Mouse (Mus musculus) embryonic facial prominence, embryonic 10.5 days (tissue): ENCODE results near the gene Gsg1l. TPM values are rescaled to one million over a fixed set of nuclear protein-coding genes. Genes with fewer than 3 reads are reported as not detected.

Experiments used
- DNase-seq: peaks from one replicate; pipeline ENCODE4 v3.0.0-alpha.2; 2017; ENCODE audit warnings: low spot score
- H3K27ac ChIP-seq: fragments of 300-500 bp; sonication (generic); replicated peaks from 2 replicates; pipeline ENCODE4 v1.5.1; 2016; ENCODE audit warnings: mild to moderate bottlenecking
- H3K27me3 ChIP-seq: fragments of 300-500 bp; sonication (generic); replicated peaks from 2 replicates; pipeline ENCODE4 v1.6.1; 2016; ENCODE audit warnings: low read depth, mild to moderate bottlenecking; ENCODE audit not compliant: poor library complexity, severe bottlenecking
- H3K36me3 ChIP-seq: fragments of 300-500 bp; sonication (generic); replicated peaks from 2 replicates; pipeline ENCODE4 v1.6.1; 2016; ENCODE audit warnings: mild to moderate bottlenecking, moderate library complexity
- H3K4me1 ChIP-seq: fragments of 300-500 bp; sonication (generic); 2 replicates; pipeline ENCODE4 v1.6.1; 2016
- H3K4me3 ChIP-seq: fragments of 300-500 bp; sonication (generic); 2 replicates; pipeline ENCODE4 v1.5.1; 2016; ENCODE audit warnings: mild to moderate bottlenecking, moderate library complexity
- H3K9me3 ChIP-seq: fragments of 300-500 bp; sonication (generic); 2 replicates; pipeline ENCODE4 v1.6.1; 2016; ENCODE audit warnings: mild to moderate bottlenecking
- WGBS: fragments of 180-500 bp; shearing (Covaris S2); methylation state at CpG from one replicate; pipeline ENCODE4 v1.1.7; 2016; 5-methylcytosine and 5-hydroxymethylcytosine counted together
- polyA plus RNA-seq: library from polyadenylated mRNA; unstranded; fragments of >200 nt; fragmentation: Nextera tagmentation; extraction: Ambion mirVana; gene quantifications from 2 replicates; pipeline ENCODE4 v1.2.1, GENCODE M21; 2016

Gene Gsg1l
- polyA plus RNA-seq, 1 experiment from 2014 or later: 0.65 TPM

DNA sequence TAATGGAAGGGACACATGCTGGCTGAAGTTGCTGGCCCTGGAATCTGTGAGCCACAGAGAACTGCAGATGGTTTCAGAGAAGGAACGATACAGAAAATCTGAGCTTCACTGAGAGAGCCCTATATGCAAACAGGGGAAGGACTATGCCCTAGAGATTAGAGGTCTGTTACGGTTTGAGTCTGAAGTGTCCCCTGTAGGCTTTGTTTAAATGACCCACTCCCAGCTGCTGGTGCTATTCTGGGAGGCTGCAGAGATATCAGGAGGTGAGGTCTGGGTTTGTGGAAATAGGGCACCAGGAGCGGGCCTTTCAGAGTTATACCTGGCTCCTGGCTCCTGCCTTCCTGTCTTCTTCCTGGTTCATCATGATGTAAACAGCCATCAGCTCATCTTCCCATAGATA lies 95.1 kb downstream of the Gsg1l start:
- WGBS: 81% methylated on average over 3 of the region's 3 CpGs
- peaks cover 33% of the 10 kb centered on the region for H3K4me1 ChIP-seq
- no peak overlapping the region for H3K27ac ChIP-seq
- no peak overlapping the region for H3K4me3 ChIP-seq
- DNase-seq: no peak
- H3K36me3 ChIP-seq: no peaks in the 10 kb centered on the region
- H3K27me3 ChIP-seq: peaks cover 4% of the 10 kb centered on the region; the same call in 1 of the 2 replicates
- H3K9me3 ChIP-seq: no peaks in the 10 kb centered on the region

DNA sequence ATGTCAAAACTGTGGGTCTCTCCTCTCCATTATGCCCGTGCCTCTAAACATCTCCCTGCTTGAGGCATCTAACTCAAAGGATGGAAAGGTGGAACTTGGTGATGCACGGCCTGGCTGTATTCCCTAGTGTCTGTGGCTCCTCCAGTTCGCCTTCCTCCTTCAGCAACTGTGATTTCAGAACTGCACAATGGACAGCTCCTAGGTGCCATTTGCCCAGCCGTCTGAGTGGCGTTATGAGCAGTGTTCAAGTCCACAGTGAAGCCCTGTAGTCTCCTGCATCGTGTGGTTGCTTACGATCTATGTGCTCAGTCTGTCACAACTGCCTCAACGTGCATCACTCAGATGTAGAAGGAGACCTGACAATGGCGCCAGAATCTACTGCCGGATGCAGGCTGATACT lies 96.6 kb downstream of the Gsg1l start:
- H3K4me3 ChIP-seq: no peak overlapping the region
- WGBS: 73% methylated on average over 10 of the region's 10 CpGs
- H3K4me1 ChIP-seq: peaks cover 27% of the 10 kb centered on the region
- H3K9me3 ChIP-seq: no peaks in the 10 kb centered on the region
- DNase-seq: no peak
- H3K36me3 ChIP-seq: no peaks in the 10 kb centered on the region
- H3K27me3 ChIP-seq: peaks cover 4% of the 10 kb centered on the region; the same call in 1 of the 2 replicates
- H3K27ac ChIP-seq: no peak overlapping the region

- WGBS: 31% methylated on average over 12 of the region's 12 CpGs
- no peaks in the 10 kb centered on the region for H3K9me3 ChIP-seq
- H3K4me3 ChIP-seq: no peak overlapping the region
- no peak for DNase-seq
- no peaks in the 10 kb centered on the region for H3K36me3 ChIP-seq
- H3K27ac ChIP-seq: no peak overlapping the region
- H3K27me3 ChIP-seq: peaks cover 4% of the 10 kb centered on the region; the same call in 1 of the 2 replicates
- peaks cover 21% of the 10 kb centered on the region for H3K4me1 ChIP-seq
These were observed 98.0 kb downstream of the Gsg1l start for GRCm38 (mm10) chr7:125983902-125984841.

DNA sequence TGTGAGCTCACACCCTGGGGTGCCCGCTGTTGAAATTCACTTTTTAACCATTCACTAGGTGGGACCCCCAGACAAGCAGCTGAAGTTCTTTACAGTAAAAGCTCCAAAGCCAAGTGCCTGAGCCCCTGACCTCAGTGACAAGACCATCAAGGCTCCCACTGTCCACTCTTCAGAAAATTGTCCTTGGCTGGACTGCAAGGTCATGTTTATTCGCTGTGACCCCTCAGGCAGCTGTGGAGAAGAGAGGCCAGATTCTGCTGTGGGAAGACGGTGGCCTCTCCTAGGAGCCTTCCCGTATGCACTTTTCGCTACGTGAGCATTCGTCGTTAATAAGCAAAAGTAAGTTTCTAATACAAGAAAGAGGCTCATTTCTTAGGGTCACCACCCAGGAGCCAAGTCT lies 102.6 kb downstream of the Gsg1l start:
- H3K4me1 ChIP-seq: peaks cover 18% of the 10 kb centered on the region
- H3K9me3 ChIP-seq: no peaks in the 10 kb centered on the region
- no peaks in the 10 kb centered on the region for H3K36me3 ChIP-seq
- no peak overlapping the region for H3K27ac ChIP-seq
- no peak overlapping the region for H3K4me3 ChIP-seq
- DNase-seq: no peak
- WGBS: 79% methylated on average over 8 of the region's 8 CpGs
- peaks cover 4% of the 10 kb centered on the region; the same call in 1 of the 2 replicates for H3K27me3 ChIP-seq

DNA sequence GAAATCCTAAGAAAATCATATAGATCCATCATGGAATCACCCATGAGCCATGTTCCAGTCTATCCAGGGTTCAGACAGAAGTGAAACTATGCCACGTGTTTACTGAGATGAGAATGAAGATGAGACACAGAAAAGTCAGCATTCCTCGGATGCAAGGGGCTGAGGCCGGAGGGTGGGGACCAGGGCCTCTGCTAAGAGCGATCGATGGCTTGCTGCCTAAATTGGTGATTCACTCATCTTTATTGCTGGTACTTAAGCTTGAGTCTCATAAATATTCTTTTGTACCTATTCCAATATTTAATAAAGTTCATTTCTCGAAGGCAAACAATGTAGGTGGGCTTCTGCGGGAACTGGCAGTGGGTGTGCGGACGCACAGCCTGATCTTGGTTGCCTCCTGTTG lies 105.5 kb downstream of the Gsg1l start:
- Histone ChIP-seq H3K27me3 (no peaks in the 10 kb centered on the region), H3K4me3 (no peak overlapping the region), H3K27ac (no peak overlapping the region), H3K9me3 (no peaks in the 10 kb centered on the region), H3K36me3 (no peaks in the 10 kb centered on the region), H3K4me1 (peaks cover 27% of the 10 kb centered on the region; the same call in 1 of the 2 replicates)
- WGBS: 90% methylated on average over 9 of the region's 9 CpGs
- no peak for DNase-seq

GRCm38 (mm10) chr7:125975414-125975813 lies 106.8 kb downstream of the Gsg1l start:
- peaks cover 27% of the 10 kb centered on the region; the same call in 1 of the 2 replicates for H3K4me1 ChIP-seq
- 73% methylated on average over 6 of the region's 6 CpGs for WGBS
- no peak overlapping the region for H3K4me3 ChIP-seq
- no peaks in the 10 kb centered on the region for H3K36me3 ChIP-seq
- no peaks in the 10 kb centered on the region for H3K27me3 ChIP-seq
- H3K9me3 ChIP-seq: no peaks in the 10 kb centered on the region
- no peak for DNase-seq
- no peak overlapping the region for H3K27ac ChIP-seq

GRCm38 (mm10) chr7:125973874-125974273 lies 108.3 kb downstream of the Gsg1l start:
- Histone ChIP-seq H3K27me3 (no peaks in the 10 kb centered on the region), H3K4me3 (no peak overlapping the region), H3K36me3 (no peaks in the 10 kb centered on the region), H3K9me3 (no peaks in the 10 kb centered on the region), H3K27ac (no peak overlapping the region), H3K4me1 (peaks cover 23% of the 10 kb centered on the region; the same call in 1 of the 2 replicates)
- DNase-seq: peak; percentile 15
- WGBS: 46% methylated on average over 4 of the region's 4 CpGs

- Histone ChIP-seq H3K27me3 (no peaks in the 10 kb centered on the region), H3K9me3 (no peaks in the 10 kb centered on the region), H3K36me3 (no peaks in the 10 kb centered on the region), H3K4me3 (no peak overlapping the region), H3K4me1 (peaks cover 23% of the 10 kb centered on the region; the same call in 1 of the 2 replicates), H3K27ac (peak overlapping the region; percentile 49)
- WGBS: 68% methylated on average over 6 of the region's 6 CpGs
- DNase-seq: no peak
These were observed 109.4 kb downstream of the Gsg1l start for GRCm38 (mm10) chr7:125972776-125973175.

DNA sequence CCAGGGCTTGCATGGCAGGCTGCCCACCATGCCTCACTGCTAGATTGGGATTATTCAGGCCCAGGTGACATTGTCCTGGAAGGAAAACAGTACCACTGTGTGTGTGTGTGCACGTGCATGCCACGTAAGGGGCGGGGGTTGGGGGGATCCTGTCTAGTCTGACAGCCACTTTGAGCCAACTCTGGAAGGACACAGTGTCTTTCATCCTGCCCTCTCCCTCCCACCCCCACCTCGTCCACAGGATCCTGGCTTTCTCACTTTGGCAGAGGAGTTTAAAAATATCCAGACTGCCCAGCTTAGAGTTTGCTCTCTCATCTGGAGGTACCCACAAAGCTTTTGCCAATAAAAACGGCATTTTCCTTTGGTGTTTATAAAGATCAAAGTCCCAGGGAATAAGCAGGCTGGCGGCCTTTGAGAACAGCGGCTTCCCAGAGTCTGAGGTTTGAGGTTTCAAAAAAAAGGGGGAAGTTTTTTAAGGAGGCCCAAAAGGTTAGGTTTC lies 110.0 kb downstream of the Gsg1l start:
- Histone ChIP-seq H3K4me1 (peaks cover 23% of the 10 kb centered on the region; the same call in 1 of the 2 replicates), H3K36me3 (no peaks in the 10 kb centered on the region), H3K27ac (peak overlapping the region; percentile 30; the same call in 1 of the 2 replicates), H3K4me3 (no peak overlapping the region), H3K27me3 (no peaks in the 10 kb centered on the region), H3K9me3 (no peaks in the 10 kb centered on the region)
- DNase-seq: peak; percentile 15
- WGBS: 53% methylated on average over 7 of the region's 7 CpGs

DNA sequence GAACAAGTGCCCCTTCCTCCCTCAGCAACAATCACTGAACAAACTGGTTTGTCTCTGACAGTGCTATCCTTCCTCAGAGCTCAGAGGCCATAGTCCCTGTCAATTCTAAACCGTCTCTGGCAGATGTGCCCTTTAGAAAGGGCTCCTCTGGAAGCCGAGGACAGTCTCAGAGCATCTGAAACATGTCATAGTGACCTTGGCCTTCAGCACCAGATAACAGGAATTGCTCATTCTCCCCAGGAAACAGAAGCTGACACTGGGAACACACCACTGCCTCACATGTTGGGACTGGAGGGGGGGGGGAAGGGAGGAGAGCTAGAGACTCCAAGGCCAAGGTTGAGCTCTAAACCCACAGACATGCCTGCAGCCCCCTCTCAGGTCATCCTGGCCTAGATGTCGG lies 113.1 kb downstream of the Gsg1l start:
- Histone ChIP-seq H3K27ac (no peak overlapping the region), H3K4me1 (peaks cover 25% of the 10 kb centered on the region; the same call in 1 of the 2 replicates)
- WGBS: 74% methylated on average over 3 of the region's 3 CpGs

DNA sequence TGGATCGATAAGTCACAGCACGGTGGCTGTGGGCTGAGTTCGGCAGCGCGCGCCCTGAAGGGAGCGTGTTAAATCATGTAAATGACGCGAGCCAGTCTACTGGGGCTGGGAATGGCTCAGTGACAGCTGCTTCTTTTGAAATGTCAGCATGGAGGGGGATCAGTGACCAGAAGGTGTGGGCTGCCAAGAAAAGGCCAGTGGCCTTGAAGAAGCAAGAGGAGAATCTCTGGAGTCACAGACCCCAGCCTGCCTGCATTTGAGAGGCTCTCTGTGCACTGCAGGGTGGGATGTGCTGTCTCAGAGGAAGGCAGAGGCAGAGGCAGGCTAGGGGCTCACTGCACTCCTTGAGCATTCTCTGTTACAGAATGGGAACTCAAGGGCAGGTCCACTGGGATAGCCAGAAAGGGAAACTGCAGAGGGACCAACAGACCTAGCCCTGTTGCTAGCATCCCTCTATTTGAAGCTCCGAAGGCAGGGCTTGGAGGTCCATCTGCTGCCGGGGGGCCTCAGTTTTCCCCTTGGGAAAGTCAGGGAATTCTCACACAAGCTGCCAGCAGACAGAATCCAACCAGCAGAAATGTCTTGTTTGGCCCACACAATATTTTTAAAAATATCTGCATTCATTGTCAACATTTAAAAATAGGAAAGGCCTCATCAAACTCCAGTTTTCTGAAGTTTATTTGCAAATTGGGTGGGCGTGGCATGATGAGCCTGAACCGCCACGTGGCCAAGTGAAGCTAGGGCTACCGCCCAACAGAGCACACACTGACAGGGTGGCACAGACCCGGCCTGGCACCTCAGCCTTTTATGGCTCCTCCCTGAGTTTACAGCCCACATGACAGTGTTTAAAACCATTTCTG lies 115.6 kb downstream of the Gsg1l start:
- 70% methylated on average over 16 of the region's 16 CpGs for WGBS
- Histone ChIP-seq H3K4me1 (0 out of 2 replicates have a peak, but pooled peaks cover 5% of the 10 kb centered on the region), H3K27me3 (no peaks in the 10 kb centered on the region), H3K9me3 (no peaks in the 10 kb centered on the region), H3K36me3 (no peaks in the 10 kb centered on the region), H3K27ac (no peak overlapping the region), H3K4me3 (no peak overlapping the region)
- no peak for DNase-seq

More for the DNA sequence above, 113.1 kb downstream of the Gsg1l start:
- Histone ChIP-seq H3K36me3 (no peaks in the 10 kb centered on the region), H3K9me3 (no peaks in the 10 kb centered on the region), H3K4me3 (no peak overlapping the region), H3K27me3 (no peaks in the 10 kb centered on the region)
- DNase-seq: no peak

GRCm38 (mm10) chr7:125964087-125964607 lies 118.1 kb downstream of the Gsg1l start:
- peaks cover 7% of the 10 kb centered on the region; the same call in 1 of the 2 replicates for H3K27me3 ChIP-seq
- no peak for DNase-seq
- no peaks in the 10 kb centered on the region for H3K9me3 ChIP-seq
- no peaks in the 10 kb centered on the region for H3K36me3 ChIP-seq
- 75% methylated on average over 8 of the region's 8 CpGs for WGBS
- H3K4me3 ChIP-seq: no peak overlapping the region
- peaks cover 11% of the 10 kb centered on the region for H3K4me1 ChIP-seq
- no peak overlapping the region for H3K27ac ChIP-seq
